ENCODE assay signal across 8 mouse cellular contexts in genomic region chr11:57475119-57475518, GRCm38 (mm10). TPM values are rescaled to one million over a fixed set of nuclear protein-coding genes. Genes with fewer than 3 reads are reported as not detected.
DNase-seq lines count a peak whose midpoint lies in the region; ATAC-seq and TF ChIP-seq lines count a peak whose summit lies in the region.

No protein-coding gene starts in this region.

- H3K36me3 ChIP-seq in kidney, postnatal 0 days (ENCODE audit: insufficient read depth, low read length): 0 out of 2 replicates have a peak, but pooled peaks cover 3% of the 10 kb centered on the region
- H3K36me3 ChIP-seq in lung, postnatal 0 days (ENCODE audit: insufficient read depth, low read length): no peaks in the 10 kb centered on the region

- TF ChIP-seq EP300 in lung, postnatal 0 days (IDR thresholded peaks at IDR 0.05): no peak

- H3K4me3 ChIP-seq in kidney, postnatal 0 days (replicated peaks; ENCODE audit: low read depth, low read length): no peak overlapping the region
- no peak overlapping the region for H3K4me3 ChIP-seq in lung, postnatal 0 days (ENCODE audit: low read depth, low read length)

- TF ChIP-seq POLR2A in brain, embryonic 14.5 days (IDR thresholded peaks at IDR 0.05; ENCODE audit: borderline replicate concordance, extremely low read depth, insufficient read depth, insufficient read length, poor library complexity, severe bottlenecking): no peak

- no peaks in the 10 kb centered on the region for H3K27me3 ChIP-seq in kidney, postnatal 0 days (ENCODE audit: insufficient read depth, low read length)
- no peaks in the 10 kb centered on the region for H3K27me3 ChIP-seq in lung, postnatal 0 days (replicated peaks; ENCODE audit: insufficient read depth, low read length)

- no peak overlapping the region for H3K4me2 ChIP-seq in kidney, postnatal 0 days (ENCODE audit: low read length)
- no peak overlapping the region for H3K4me2 ChIP-seq in lung, postnatal 0 days (replicated peaks; ENCODE audit: low read depth, low read length)

- DNase-seq in frontal cortex, postnatal 14 days (ENCODE audit: low spot score in 2 of 2): peak; percentile 27 to 57
- peak; percentile 10 for DNase-seq in ovary, postnatal 36 days (ENCODE audit: low spot score)
- no peak for DNase-seq in ovary, postnatal 10 days (ENCODE audit: low spot score)
- DNase-seq in brain, embryonic 14.5 days (ENCODE audit: low read depth): peak; percentile 69
- DNase-seq in kidney, postnatal 0 days (ENCODE audit: low spot score): peak; percentile 61
- peak; percentile 63 for DNase-seq in lung, postnatal 0 days (ENCODE audit: low spot score)
- peak; percentile 10 for DNase-seq in thymus, postnatal 0 days (ENCODE audit: low spot score)

- no peaks in the 10 kb centered on the region for H3K9me3 ChIP-seq in kidney, postnatal 0 days (replicated peaks; ENCODE audit: low read length)
- no peaks in the 10 kb centered on the region for H3K9me3 ChIP-seq in lung, postnatal 0 days (ENCODE audit: low read length)

- TF ChIP-seq CTCF in brain, embryonic 14.5 days (IDR thresholded peaks at IDR 0.05; ENCODE audit: borderline replicate concordance, extremely low read depth, insufficient read depth, insufficient read length): peak; percentile 81; the same call in 1 of the 2 replicates
- TF ChIP-seq CTCF in kidney, postnatal 0 days (IDR thresholded peaks at IDR 0.05; ENCODE audit: low read depth): peak; percentile 80
- peak; percentile 82 for TF ChIP-seq CTCF in lung, postnatal 0 days (IDR thresholded peaks at IDR 0.05)

- no peak for ATAC-seq in frontal cortex, adult (ENCODE audit: low TSS enrichment)
- ATAC-seq in kidney, postnatal 0 days (replicated peaks; ENCODE audit: low FRiP score, low read depth): no peak
- ATAC-seq in lung, postnatal 0 days: no peak

- WGBS in kidney, postnatal 0 days: 50% methylated on average over 6 of the region's 6 CpGs
- 43% methylated on average over 6 of the region's 6 CpGs for WGBS in lung, postnatal 0 days

- no peak overlapping the region for H3K9ac ChIP-seq in kidney, postnatal 0 days (ENCODE audit: low read depth, low read length)
- no peak overlapping the region for H3K9ac ChIP-seq in lung, postnatal 0 days (replicated peaks; ENCODE audit: low read depth)

- no peak overlapping the region for H3K27ac ChIP-seq in kidney, postnatal 0 days
- H3K27ac ChIP-seq in lung, postnatal 0 days (ENCODE audit: low read length): no peak overlapping the region

- H3K4me1 ChIP-seq in kidney, postnatal 0 days (replicated peaks; ENCODE audit: insufficient read depth, low read length): no peaks in the 10 kb centered on the region
- H3K4me1 ChIP-seq in lung, postnatal 0 days (ENCODE audit: insufficient read depth, low read depth, low read length): no peaks in the 10 kb centered on the region

RNA-seq across cellular contexts. Expression of gene Fam114a2, which starts 43.3 kb away (rescaled TPM):
- polyA plus RNA-seq in brain, embryonic 14.5 days (2012; rRNA removed): 62.8 and 82.5 TPM in 2 replicates
- 70.1 and 70.9 TPM in 2 replicates for polyA plus RNA-seq in kidney, postnatal 0 days (2015; fragmentation: Nextera tagmentation; extraction: Ambion mirVana)
- 62.7 and 71.9 TPM in 2 replicates for polyA plus RNA-seq in lung, postnatal 0 days (2015; fragmentation: Nextera tagmentation; extraction: Ambion mirVana)
- polyA plus RNA-seq in thymus, postnatal 0 days (2015; fragmentation: Nextera tagmentation; extraction: Ambion mirVana): 62.1 and 64.2 TPM in 2 replicates

RNA-seq across cellular contexts. Expression of gene Mfap3, which starts 43.3 kb away (rescaled TPM):
- 36.6 and 39.3 TPM in 2 replicates for polyA plus RNA-seq in brain, embryonic 14.5 days (2012; rRNA removed)
- polyA plus RNA-seq in kidney, postnatal 0 days (2015; fragmentation: Nextera tagmentation; extraction: Ambion mirVana): 47.3 and 53.7 TPM in 2 replicates
- 36.4 and 37.7 TPM in 2 replicates for polyA plus RNA-seq in lung, postnatal 0 days (2015; fragmentation: Nextera tagmentation; extraction: Ambion mirVana)
- polyA plus RNA-seq in thymus, postnatal 0 days (2015; fragmentation: Nextera tagmentation; extraction: Ambion mirVana): 33.8 and 36.3 TPM in 2 replicates
